Mouse (Mus musculus) bone marrow macrophage, adult 2 months (primary cell): ENCODE measurements around the gene Ell2.

Experiments
- CTCF ChIP-seq: IDR thresholded peaks from 2 replicates; pipeline ENCODE4 v1.5.1; 2012; ENCODE audit warnings: low read depth, mild to moderate bottlenecking, low read length, moderate library complexity
- POLR2A ChIP-seq: IDR thresholded peaks from 2 replicates; pipeline ENCODE4 v1.6.1; 2012; ENCODE audit warnings: mild to moderate bottlenecking, low read depth, low read length, borderline replicate concordance

GRCm38 (mm10) chr13:75793863-75794629 is 87.5 kb downstream of the Ell2 start:
- TF ChIP-seq POLR2A (no peak), CTCF (no peak)
